8 mouse cellular contexts compared by ENCODE assay signal in genomic region chr6:127108368-127109060, GRCm38 (mm10). TPM values are rescaled to one million over a fixed set of nuclear protein-coding genes. Genes with fewer than 3 reads are reported as not detected.
DNase-seq lines count a peak whose midpoint lies in the region; ATAC-seq lines count a peak whose summit lies in the region.

No protein-coding gene starts in this region.

- no peaks in the 10 kb centered on the region for H3K36me3 ChIP-seq in kidney, embryonic 14.5 days (ENCODE audit: control insufficient read depth, insufficient read depth, low read length)
- no peaks in the 10 kb centered on the region for H3K36me3 ChIP-seq in hindbrain, embryonic 15.5 days
- H3K36me3 ChIP-seq in midbrain, embryonic 16.5 days (ENCODE audit: control insufficient read depth, insufficient read depth, low read length) = no peaks in the 10 kb centered on the region

- WGBS in kidney, embryonic 14.5 days = 42% methylated on average over 20 of the region's 20 CpGs
- WGBS in hindbrain, embryonic 15.5 days = 46% methylated on average over 20 of the region's 20 CpGs
- 40% methylated on average over 20 of the region's 20 CpGs for WGBS in midbrain, embryonic 16.5 days

- H3K27ac ChIP-seq in kidney, embryonic 14.5 days (ENCODE audit: low read depth, low read length) = no peak overlapping the region
- H3K27ac ChIP-seq in hindbrain, embryonic 15.5 days (replicated peaks) = no peak overlapping the region
- no peak overlapping the region for H3K27ac ChIP-seq in midbrain, embryonic 16.5 days (ENCODE audit: low read length)

- H3K4me1 ChIP-seq in kidney, embryonic 14.5 days (ENCODE audit: control insufficient read depth, insufficient read depth, low read length) = no peaks in the 10 kb centered on the region
- H3K4me1 ChIP-seq in hindbrain, embryonic 15.5 days (replicated peaks) = peaks cover 10% of the 10 kb centered on the region
- peaks cover 8% of the 10 kb centered on the region for H3K4me1 ChIP-seq in midbrain, embryonic 16.5 days (ENCODE audit: control insufficient read depth, insufficient read depth, low read length)

- no peak for ATAC-seq in kidney, embryonic 14.5 days (ENCODE audit: low FRiP score, low TSS enrichment)
- ATAC-seq in hindbrain, embryonic 15.5 days (ENCODE audit: low FRiP score, low read depth) = no peak
- ATAC-seq in midbrain, embryonic 16.5 days = no peak

- no peaks in the 10 kb centered on the region for H3K9me3 ChIP-seq in kidney, embryonic 14.5 days (ENCODE audit: control insufficient read depth, low read length)
- H3K9me3 ChIP-seq in hindbrain, embryonic 15.5 days = no peaks in the 10 kb centered on the region
- no peaks in the 10 kb centered on the region for H3K9me3 ChIP-seq in midbrain, embryonic 16.5 days (replicated peaks; ENCODE audit: control insufficient read depth, low read length, poor library complexity, severe bottlenecking)

- no peak for DNase-seq in kidney, adult 18-20 months
- DNase-seq in MEL-GATA-1-ER (ENCODE audit: extremely low read depth, low read depth) = peak; percentile 12
- no peak for DNase-seq in urinary bladder, adult 18-20 months (ENCODE audit: low spot score in 2 of 2)
- DNase-seq in embryo, embryonic 11 days = no peak
- no peak for DNase-seq in gastrocnemius, adult 8-10 months (ENCODE audit: low spot score in 2 of 2)

- H3K9ac ChIP-seq in kidney, embryonic 14.5 days (ENCODE audit: low read depth, low read length) = peak overlapping the region; percentile 54
- peak overlapping the region; percentile 51 for H3K9ac ChIP-seq in hindbrain, embryonic 15.5 days
- peak overlapping the region; percentile 67 for H3K9ac ChIP-seq in midbrain, embryonic 16.5 days (ENCODE audit: low read depth, low read length)

- peak overlapping the region; percentile 56 for H3K4me3 ChIP-seq in kidney, embryonic 14.5 days (ENCODE audit: low read length)
- peak overlapping the region; percentile 56 for H3K4me3 ChIP-seq in hindbrain, embryonic 15.5 days
- peak overlapping the region; percentile 64 for H3K4me3 ChIP-seq in midbrain, embryonic 16.5 days (ENCODE audit: low read depth, low read length)

- no peaks in the 10 kb centered on the region for H3K27me3 ChIP-seq in kidney, embryonic 14.5 days (ENCODE audit: control insufficient read depth, insufficient read depth, low read length)
- H3K27me3 ChIP-seq in hindbrain, embryonic 15.5 days = no peaks in the 10 kb centered on the region
- no peaks in the 10 kb centered on the region for H3K27me3 ChIP-seq in midbrain, embryonic 16.5 days (ENCODE audit: control insufficient read depth, insufficient read depth, low read depth, low read length)

- H3K4me2 ChIP-seq in kidney, embryonic 14.5 days (replicated peaks; ENCODE audit: low read depth, low read length) = peak overlapping the region; percentile 81
- H3K4me2 ChIP-seq in hindbrain, embryonic 15.5 days = peak overlapping the region; percentile 83
- H3K4me2 ChIP-seq in midbrain, embryonic 16.5 days (ENCODE audit: low read length) = peak overlapping the region; percentile 83

RNA-seq across cellular contexts. Expression of gene Tigar, which starts 0.8 kb away (rescaled TPM):
- polyA plus RNA-seq in kidney, embryonic 14.5 days (2014; fragmentation: Nextera tagmentation; extraction: Ambion mirVana) = 1.2 and 2.6 TPM in 2 replicates
- 6.1 and 8.5 TPM in 2 replicates for polyA plus RNA-seq in hindbrain, embryonic 15.5 days (2015; fragmentation: Nextera tagmentation; extraction: Ambion mirVana)
- 5.9 and 7.4 TPM in 2 replicates for polyA plus RNA-seq in midbrain, embryonic 16.5 days (2015; fragmentation: Nextera tagmentation; extraction: Ambion mirVana)
- total RNA-seq in gastrocnemius, adult 8-10 months (2022) = 100 to 1,000 TPM; 119 to 144 (median 138) TPM

RNA-seq across cellular contexts. Expression of gene Fgf23, which starts 35.8 kb away (rescaled TPM):
- polyA plus RNA-seq in kidney, embryonic 14.5 days (2014; fragmentation: Nextera tagmentation; extraction: Ambion mirVana) = not detected in 2 replicates
- polyA plus RNA-seq in hindbrain, embryonic 15.5 days (2015; fragmentation: Nextera tagmentation; extraction: Ambion mirVana) = 0.14 and 0.29 TPM in 2 replicates
- 0.26 and 0.39 TPM in 2 replicates for polyA plus RNA-seq in midbrain, embryonic 16.5 days (2015; fragmentation: Nextera tagmentation; extraction: Ambion mirVana)
- not detected for total RNA-seq in gastrocnemius, adult 8-10 months (2022)

RNA-seq across cellular contexts. Expression of gene Ccnd2, which starts 43.5 kb away (rescaled TPM):
- polyA plus RNA-seq in kidney, embryonic 14.5 days (2014; fragmentation: Nextera tagmentation; extraction: Ambion mirVana) = 793 and 904 TPM in 2 replicates
- 288 and 507 TPM in 2 replicates for polyA plus RNA-seq in hindbrain, embryonic 15.5 days (2015; fragmentation: Nextera tagmentation; extraction: Ambion mirVana)
- polyA plus RNA-seq in midbrain, embryonic 16.5 days (2015; fragmentation: Nextera tagmentation; extraction: Ambion mirVana) = 245 and 326 TPM in 2 replicates
- total RNA-seq in gastrocnemius, adult 8-10 months (2022) = 10 to 100 TPM in 2 of 4 experiments, 1 to 10 TPM in 2; 5.0 to 16.2 (median 9.6) TPM
